Mouse (Mus musculus) embryonic fibroblast, embryonic 13.5 days (primary cell): ENCODE results near the gene Rpl9-ps6. TPM values are rescaled to one million over a fixed set of nuclear protein-coding genes. Genes with fewer than 3 reads are reported as not detected.
"Not testable (repeated sequence)": the region's sequence is repeated elsewhere in the genome, so short reads cannot be mapped to it uniquely, and the experiment has no call there.

Source experiments
- H3K27ac ChIP-seq: 2 replicates; pipeline ENCODE4 v1.5.1; 2012; ENCODE audit warnings: low read length, control low read depth, inconsistent platforms; ENCODE audit not compliant: insufficient read depth
- H3K4me1 ChIP-seq: 2 replicates; pipeline ENCODE4 v1.6.1; 2011; ENCODE audit warnings: low read length; ENCODE audit not compliant: control insufficient read depth, insufficient read depth
- H3K4me3 ChIP-seq: 2 replicates; pipeline ENCODE4 v1.5.1; 2011; ENCODE audit warnings: mild to moderate bottlenecking, control low read depth, low read length; ENCODE audit not compliant: insufficient read depth
- CTCF ChIP-seq: IDR thresholded peaks from 2 replicates; pipeline ENCODE4 v1.5.1; 2011; ENCODE audit warnings: mild to moderate bottlenecking, control low read depth, low read length, moderate library complexity, borderline replicate concordance; ENCODE audit not compliant: insufficient read depth
- POLR2A ChIP-seq: IDR thresholded peaks from 2 replicates; pipeline ENCODE4 v1.6.1; 2011; ENCODE audit warnings: low read depth, mild to moderate bottlenecking, control low read depth, low read length, moderate library complexity
- polyA plus RNA-seq: library from polyadenylated mRNA; stranded (reverse); fragments of >200 nt; gene quantifications from 2 replicates; pipeline ENCODE4 v1.2.4, GENCODE M21; 2011; ENCODE audit warnings: low read depth; ENCODE audit not compliant: missing spikeins, insufficient read length

Rpl9-ps6 gene
- polyA plus RNA-seq, 1 experiment: 530 TPM

- no peak overlapping the region for H3K27ac ChIP-seq
- H3K4me3 ChIP-seq: no peak overlapping the region
- H3K4me1 ChIP-seq: no peaks in the 10 kb centered on the region
- TF ChIP-seq CTCF (no peak), POLR2A (no peak)
Observed at GRCm38 (mm10) chr19:32495034-32495433, 28.7 kb upstream of the Rpl9-ps6 start.

- Histone ChIP-seq H3K27ac (no peak overlapping the region), H3K4me1 (no peaks in the 10 kb centered on the region), H3K4me3 (no peak overlapping the region)
- TF ChIP-seq POLR2A (no peak), CTCF (no peak)
Observed at GRCm38 (mm10) chr19:32494611-32495010, 28.2 kb upstream of the Rpl9-ps6 start.

GRCm38 (mm10) chr19:32493471-32493870 lies 27.1 kb upstream of the Rpl9-ps6 start:
- TF ChIP-seq CTCF: no peak
- TF ChIP-seq POLR2A: no peak
- Histone ChIP-seq H3K4me1 (no peaks in the 10 kb centered on the region), H3K27ac (no peak overlapping the region), H3K4me3 (no peak overlapping the region)

- H3K4me3 ChIP-seq: no peak overlapping the region
- TF ChIP-seq POLR2A: no peak
- no peak for TF ChIP-seq CTCF
Observed at GRCm38 (mm10) chr19:32492981-32493380, 26.6 kb upstream of the Rpl9-ps6 start.

GRCm38 (mm10) chr19:32492339-32492738 lies 26.0 kb upstream of the Rpl9-ps6 start:
- no peak overlapping the region for H3K27ac ChIP-seq
- TF ChIP-seq CTCF: no peak
- TF ChIP-seq POLR2A: no peak
- H3K4me3 ChIP-seq: no peak overlapping the region
- no peaks in the 10 kb centered on the region for H3K4me1 ChIP-seq

More at GRCm38 (mm10) chr19:32492981-32493380, 26.6 kb upstream of the Rpl9-ps6 start:
- H3K27ac ChIP-seq: no peak overlapping the region
- H3K4me1 ChIP-seq: no peaks in the 10 kb centered on the region

- no peaks in the 10 kb centered on the region for H3K4me1 ChIP-seq
- H3K27ac ChIP-seq: no peak overlapping the region
- no peak overlapping the region for H3K4me3 ChIP-seq
- no peak for TF ChIP-seq POLR2A
- no peak for TF ChIP-seq CTCF
Observed at GRCm38 (mm10) chr19:32490976-32491375, 24.6 kb upstream of the Rpl9-ps6 start.

GRCm38 (mm10) chr19:32489166-32489895 lies 23.0 kb upstream of the Rpl9-ps6 start:
- TF ChIP-seq POLR2A (no peak), CTCF (no peak)
- Histone ChIP-seq H3K27ac (no peak overlapping the region), H3K4me3 (no peak overlapping the region), H3K4me1 (no peaks in the 10 kb centered on the region)

GRCm38 (mm10) chr19:32487595-32488255 lies 21.3 kb upstream of the Rpl9-ps6 start:
- H3K4me3 ChIP-seq: peak overlapping the region; percentile 97; the same call in 1 of the 2 replicates
- TF ChIP-seq CTCF (no peak), POLR2A (no peak)
- H3K4me1 ChIP-seq: no peaks in the 10 kb centered on the region
- H3K27ac ChIP-seq: no peak overlapping the region

- Histone ChIP-seq H3K4me3 (peak overlapping the region; percentile 97), H3K27ac (peak overlapping the region; percentile 34)
- not testable (repeated sequence) for H3K4me1 ChIP-seq
- TF ChIP-seq CTCF (peak; percentile 67; the same call in 1 of the 2 replicates), POLR2A (0 out of 2 replicates have a peak, but pooled peaks have one; percentile 44)
Observed at GRCm38 (mm10) chr19:32486106-32486724, 19.8 kb upstream of the Rpl9-ps6 start.
